ENCODE assay signal across 19 mouse cellular contexts in the genomic region with DNA sequence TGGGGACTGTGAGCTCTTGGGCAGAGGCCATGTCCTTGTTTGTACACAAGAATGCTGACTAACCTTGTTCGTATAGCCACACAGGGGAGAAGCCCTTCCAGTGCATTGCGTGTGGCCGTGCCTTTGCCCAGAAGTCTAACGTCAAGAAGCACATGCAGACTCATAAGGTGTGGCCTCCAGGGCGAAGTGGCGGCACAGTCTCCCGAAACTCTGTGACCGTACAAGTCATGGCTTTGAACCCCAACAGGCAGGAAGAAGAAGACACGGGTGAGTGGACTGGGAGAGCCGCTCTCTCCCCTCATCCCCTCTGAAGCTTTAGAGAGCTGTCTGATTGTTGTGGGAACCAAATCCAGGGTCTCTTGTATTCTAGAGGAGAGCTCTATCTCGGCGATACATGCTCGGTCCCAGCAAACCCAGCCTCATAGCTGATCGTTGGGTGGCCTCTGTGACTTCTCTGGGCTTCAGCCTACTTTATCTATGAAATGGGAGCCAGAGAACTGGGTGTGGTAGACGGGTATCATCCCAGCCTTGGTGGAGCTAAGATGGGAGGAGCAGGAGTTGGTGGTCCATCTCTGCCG. TPM values are rescaled to one million over a fixed set of nuclear protein-coding genes. Genes with fewer than 3 reads are reported as not detected.
DNase-seq lines count a peak whose midpoint lies in the region; ATAC-seq lines count a peak whose summit lies in the region.
"Had no signal": no experiment of that assay in that cellular context is flagged by ENCODE, and none has a peak within 500 bp of the region (broad histone marks: within the 10 kb centered on the region; RNA-seq: fewer than 3 reads in every experiment).

No protein-coding gene starts in this region.

- 0 out of 2 replicates have a peak overlapping the region, but pooled peaks have one; percentile 8 for H3K4me3 ChIP-seq in heart, embryonic 13.5 days
- H3K4me3 ChIP-seq in liver, embryonic 12.5 days, result peak overlapping the region; percentile 69
- H3K4me3 ChIP-seq: embryonic facial prominence, embryonic 13.5 days; forebrain, embryonic 15.5 days; gastrocnemius, adult 2 months; heart, embryonic 15.5 days; lung, embryonic 15.5 days; myocyte had no signal

- peak overlapping the region; percentile 43 for H3K4me2 ChIP-seq in heart, embryonic 13.5 days
- peak overlapping the region; percentile 72 for H3K4me2 ChIP-seq in liver, embryonic 12.5 days
- H3K4me2 ChIP-seq: embryonic facial prominence, embryonic 13.5 days; forebrain, embryonic 15.5 days; heart, embryonic 15.5 days; lung, embryonic 15.5 days; midbrain, embryonic 11.5 days had no signal

- ATAC-seq in heart, embryonic 13.5 days (ENCODE audit: extremely low read depth, insufficient number of reproducible peaks, low FRiP score, low TSS enrichment), result no peak
- ATAC-seq in liver, embryonic 12.5 days, result peak; percentile 89
- ATAC-seq: forebrain, embryonic 15.5 days; hindbrain, embryonic 16.5 days had no signal

- no peaks in the 10 kb centered on the region for H3K4me1 ChIP-seq in heart, embryonic 13.5 days
- H3K4me1 ChIP-seq in liver, embryonic 12.5 days, result peaks cover 70% of the 10 kb centered on the region
- H3K4me1 ChIP-seq: embryonic facial prominence, embryonic 13.5 days; forebrain, embryonic 15.5 days; heart, embryonic 15.5 days; lung, embryonic 15.5 days had no signal

- intact Hi-C loops in gastrocnemius, postnatal 36 days (cut with DNase I), result no loop called here
- intact Hi-C loops in gastrocnemius, postnatal 14 days (cut with DNase I; ENCODE audit: low total_unique reads), result no loop called here

- H3K9ac ChIP-seq in heart, embryonic 13.5 days, result no peak overlapping the region
- peak overlapping the region; percentile 86 for H3K9ac ChIP-seq in liver, embryonic 12.5 days
- H3K9ac ChIP-seq: embryonic facial prominence, embryonic 13.5 days; forebrain, embryonic 15.5 days; heart, embryonic 15.5 days; lung, embryonic 15.5 days had no signal

- H3K36me3 ChIP-seq in heart, embryonic 13.5 days, result peaks cover 56% of the 10 kb centered on the region
- H3K36me3 ChIP-seq in liver, embryonic 12.5 days, result peaks cover 59% of the 10 kb centered on the region
- H3K36me3 ChIP-seq: heart, embryonic 15.5 days; lung, embryonic 15.5 days had no signal

- H3K9me3 ChIP-seq in heart, embryonic 13.5 days, result no peaks in the 10 kb centered on the region
- H3K9me3 ChIP-seq in liver, embryonic 12.5 days (replicated peaks), result no peaks in the 10 kb centered on the region
- H3K9me3 ChIP-seq: embryonic facial prominence, embryonic 13.5 days; forebrain, embryonic 15.5 days; heart, embryonic 15.5 days; lung, embryonic 15.5 days had no signal

- 76% methylated on average over 16 of the region's 16 CpGs for WGBS in heart, embryonic 13.5 days
- 26% methylated on average over 16 of the region's 16 CpGs for whole genome bisulfite sequencing in liver, embryonic 12.5 days (ENCODE audit: insufficient replicate concordance)

- peak overlapping the region; percentile 34 for H3K27ac ChIP-seq in heart, embryonic 13.5 days (replicated peaks)
- H3K27ac ChIP-seq in liver, embryonic 12.5 days, result peak overlapping the region; percentile 100
- H3K27ac ChIP-seq: embryonic facial prominence, embryonic 13.5 days; forebrain, embryonic 15.5 days; gastrocnemius, adult 2 months; heart, embryonic 15.5 days; lung, embryonic 15.5 days had no signal

- DNase-seq in heart, adult 18-20 months, result no peak
- peak; percentile 78 for DNase-seq in c-Kit-negative CD71-positive TER-119-positive erythroid progenitor cells, embryonic 14.5 days (ENCODE audit: low read depth, low spot score)
- DNase-seq in spleen, postnatal 14 days (ENCODE audit: low spot score in 2 of 2), result peak; percentile 47 to 56
- no peak for DNase-seq in gastrocnemius, postnatal 36 days
- no peak for DNase-seq in layer of hippocampus, adult 8-10 months (ENCODE audit: low spot score in 2 of 2)
- DNase-seq in gastrocnemius, postnatal 14 days, result no peak
- DNase-seq: adrenal gland, postnatal 14 days; gastrocnemius, adult 2 months had no signal

- H3K27me3 ChIP-seq in heart, embryonic 13.5 days (replicated peaks), result no peaks in the 10 kb centered on the region
- no peaks in the 10 kb centered on the region for H3K27me3 ChIP-seq in liver, embryonic 12.5 days (replicated peaks)
- H3K27me3 ChIP-seq: embryonic facial prominence, embryonic 13.5 days; forebrain, embryonic 15.5 days; heart, embryonic 15.5 days; lung, embryonic 15.5 days had no signal

RNA-seq across cellular contexts. Expression of gene 4930519P11Rik, which starts 19.1 kb away (rescaled TPM):
- not detected in 2 replicates for polyA plus RNA-seq in heart, embryonic 13.5 days (2015; fragmentation: Nextera tagmentation; extraction: Ambion mirVana)
- under 1 TPM in 1 of 2 experiments, not detected in 1; 0.60 TPM for total RNA-seq in heart, adult 18-20 months (2021)
- 0.45 TPM in 1 of 2 replicates, not detected in the other for polyA plus RNA-seq in liver, embryonic 12.5 days (2016; fragmentation: Nextera tagmentation; extraction: Ambion mirVana)
- total RNA-seq in gastrocnemius, postnatal 36 days (2021), result not detected
- not detected for total RNA-seq in layer of hippocampus, adult 8-10 months (2022)
- total RNA-seq in gastrocnemius, postnatal 14 days (2021), result under 1 TPM in 1 of 2 experiments, not detected in 1; 0.69 TPM
- total RNA-seq: adrenal gland, postnatal 14 days; common myeloid progenitor, adult 5-6 weeks; gastrocnemius, adult 2 months; left cerebral cortex, postnatal 36 days had no signal
- polyA plus RNA-seq: embryonic facial prominence, embryonic 13.5 days; heart, embryonic 15.5 days; lung, embryonic 15.5 days had no signal

RNA-seq across cellular contexts. Expression of gene Zfp341, which starts 19.2 kb away (rescaled TPM):
- polyA plus RNA-seq in heart, embryonic 13.5 days (2015; fragmentation: Nextera tagmentation; extraction: Ambion mirVana), result 0.68 and 0.74 TPM in 2 replicates
- 1 to 10 TPM; 2.6 to 2.8 TPM for total RNA-seq in heart, adult 18-20 months (2021)
- 2.2 TPM in 2 replicates for polyA plus RNA-seq in liver, embryonic 12.5 days (2016; fragmentation: Nextera tagmentation; extraction: Ambion mirVana)
- 1 to 10 TPM; 2.2 to 2.3 TPM for total RNA-seq in gastrocnemius, postnatal 36 days (2021)
- total RNA-seq in layer of hippocampus, adult 8-10 months (2022), result 10 to 100 TPM in 1 of 4 experiments, 1 to 10 TPM in 3; 8.6 to 10.8 (median 9.3) TPM
- total RNA-seq in gastrocnemius, postnatal 14 days (2021), result 1 to 10 TPM; 1.8 to 1.9 TPM

RNA-seq across cellular contexts. Expression of gene Chmp4b, which starts 19.2 kb away (rescaled TPM):
- 22.3 and 22.8 TPM in 2 replicates for polyA plus RNA-seq in heart, embryonic 13.5 days (2015; fragmentation: Nextera tagmentation; extraction: Ambion mirVana)
- 100 to 1,000 TPM; 114 to 121 TPM for total RNA-seq in heart, adult 18-20 months (2021)
- 17.6 and 18.2 TPM in 2 replicates for polyA plus RNA-seq in liver, embryonic 12.5 days (2016; fragmentation: Nextera tagmentation; extraction: Ambion mirVana)
- 100 to 1,000 TPM; 102 to 107 TPM for total RNA-seq in gastrocnemius, postnatal 36 days (2021)
- total RNA-seq in layer of hippocampus, adult 8-10 months (2022), result 100 to 1,000 TPM; 206 to 234 (median 209) TPM
- total RNA-seq in gastrocnemius, postnatal 14 days (2021), result 10 to 100 TPM; 91.1 to 97.2 TPM

RNA-seq across cellular contexts. Expression of gene Pxmp4, which starts 28.8 kb away (rescaled TPM):
- polyA plus RNA-seq in heart, embryonic 13.5 days (2015; fragmentation: Nextera tagmentation; extraction: Ambion mirVana), result 24.4 and 25.2 TPM in 2 replicates
- 10 to 100 TPM; 22.6 to 25.6 TPM for total RNA-seq in heart, adult 18-20 months (2021)
- polyA plus RNA-seq in liver, embryonic 12.5 days (2016; fragmentation: Nextera tagmentation; extraction: Ambion mirVana), result 24.5 and 26.1 TPM in 2 replicates
- 10 to 100 TPM; 10.8 to 11.8 TPM for total RNA-seq in gastrocnemius, postnatal 36 days (2021)
- total RNA-seq in layer of hippocampus, adult 8-10 months (2022), result 10 to 100 TPM; 11.3 to 12.6 (median 11.7) TPM
- 10 to 100 TPM; 14.1 to 14.9 TPM for total RNA-seq in gastrocnemius, postnatal 14 days (2021)

Comparison
In these comparisons a context has a peak if more than half of its experiments do, and no peak if none do; other contexts are left out.
1. DNase-seq: peak in c-Kit-negative CD71-positive TER-119-positive erythroid progenitor cells, embryonic 14.5 days (single experiment) and spleen, postnatal 14 days (2 of 2); none in heart, adult 18-20 months (0 of 2), gastrocnemius, postnatal 36 days (0 of 2), layer of hippocampus, adult 8-10 months (0 of 2) and gastrocnemius, postnatal 14 days (single experiment).